Mouse (Mus musculus) liver, embryonic 14.5 days (tissue): ENCODE results near the gene Hnrnpa2b1. TPM values are rescaled to one million over a fixed set of nuclear protein-coding genes. Genes with fewer than 3 reads are reported as not detected.

Experiments used
- ATAC-seq: fragments of 200-750 bp; cut with Nextera tagmentation; 2 replicates; pipeline ENCODE4 v1.8.0; 2017; ENCODE audit warnings: moderate number of reproducible peaks, mild to moderate bottlenecking, moderate library complexity; ENCODE audit not compliant: insufficient read depth
- DNase-seq, 3 experiments: peaks; one replicate each; pipeline ENCODE4 v3.0.0-alpha.2; 2012 to 2013; ENCODE audit warnings: low read depth in 3 of 3, low spot score in 3 of 3
- H3K27ac ChIP-seq: fragments of 300-500 bp; sonication (generic); 2 replicates; pipeline ENCODE4 v1.5.1; 2014; ENCODE audit warnings: moderate library complexity, mild to moderate bottlenecking, control low read depth, inconsistent platforms
- H3K27me3 ChIP-seq: fragments of 300-500 bp; sonication (generic); 2 replicates; pipeline ENCODE4 v1.6.1; 2014; ENCODE audit warnings: mild to moderate bottlenecking, low read length, moderate library complexity; ENCODE audit not compliant: control insufficient read depth, insufficient read depth
- H3K36me3 ChIP-seq: fragments of 300-500 bp; sonication (generic); replicated peaks from 2 replicates; pipeline ENCODE4 v1.6.1; 2014; ENCODE audit warnings: low read depth; ENCODE audit not compliant: control insufficient read depth, insufficient read depth
- H3K4me1 ChIP-seq, 2 experiments: fragments of 200-500 bp in 1 of 2; fragments of 300-500 bp in 1 of 2; sonication (generic) in 1 of 2; replicated peaks; 2 replicates each; pipeline ENCODE4 v1.6.1; 2012 to 2014; ENCODE audit warnings: antibody characterized with exemption in 1 of 2, inconsistent platforms in 1 of 2, low read length in 1 of 2; ENCODE audit not compliant: control insufficient read depth in 2 of 2, insufficient read depth in 2 of 2
- H3K4me2 ChIP-seq: fragments of 300-500 bp; sonication (generic); 2 replicates; pipeline ENCODE4 v1.6.1; 2014; ENCODE audit warnings: low read depth, mild to moderate bottlenecking, control low read depth, moderate library complexity
- H3K4me3 ChIP-seq, 2 experiments: fragments of 200-500 bp in 1 of 2; fragments of 300-500 bp in 1 of 2; sonication (generic) in 1 of 2; 2 replicates each; pipeline ENCODE4 v1.5.1; 2012 to 2014; ENCODE audit warnings: low read depth in 2 of 2, low read length in 2 of 2, mild to moderate bottlenecking in 2 of 2, control low read depth in 1 of 2, inconsistent platforms in 1 of 2, moderate library complexity in 1 of 2; ENCODE audit not compliant: insufficient read depth in 1 of 2
- H3K9ac ChIP-seq: fragments of 300-500 bp; sonication (generic); replicated peaks from 2 replicates; pipeline ENCODE4 v1.6.1; 2014; ENCODE audit warnings: mild to moderate bottlenecking, control low read depth, moderate library complexity
- H3K9me3 ChIP-seq: fragments of 300-500 bp; sonication (generic); 2 replicates; pipeline ENCODE4 v1.6.1; 2016; ENCODE audit warnings: low read length, mixed read lengths; ENCODE audit not compliant: control insufficient read depth
- CTCF ChIP-seq: IDR thresholded peaks from 2 replicates; pipeline ENCODE4 v1.5.1; 2016; ENCODE audit warnings: antibody characterized with exemption, low read depth, control low read depth
- EP300 ChIP-seq: IDR thresholded peaks from 2 replicates; pipeline ENCODE4 v1.6.1; 2016; ENCODE audit warnings: antibody characterized with exemption, low read depth
- WGBS: fragments of 180-500 bp; shearing (Covaris S2); extraction: QIAGEN DNeasy Blood & Tissue Kit; methylation state at CpG from one replicate; pipeline ENCODE4 v1.1.7; 2014; ENCODE audit not compliant: insufficient replicate concordance; 5-methylcytosine and 5-hydroxymethylcytosine counted together
- polyA plus RNA-seq, 2 experiments: library from polyadenylated mRNA; depleted of rRNA in 1 of 2; stranded (reverse) in 1 of 2; unstranded in 1 of 2; fragments of >200 nt; fragmentation: Nextera tagmentation in 1 of 2; extraction: Ambion mirVana in 1 of 2; gene quantifications; 2 replicates each; pipeline versions ENCODE4 v1.2.1 to v1.2.3; 2012 to 2014

Hnrnpa2b1 gene
- polyA plus RNA-seq, 2 experiments, result 462 to 684 TPM

DNA sequence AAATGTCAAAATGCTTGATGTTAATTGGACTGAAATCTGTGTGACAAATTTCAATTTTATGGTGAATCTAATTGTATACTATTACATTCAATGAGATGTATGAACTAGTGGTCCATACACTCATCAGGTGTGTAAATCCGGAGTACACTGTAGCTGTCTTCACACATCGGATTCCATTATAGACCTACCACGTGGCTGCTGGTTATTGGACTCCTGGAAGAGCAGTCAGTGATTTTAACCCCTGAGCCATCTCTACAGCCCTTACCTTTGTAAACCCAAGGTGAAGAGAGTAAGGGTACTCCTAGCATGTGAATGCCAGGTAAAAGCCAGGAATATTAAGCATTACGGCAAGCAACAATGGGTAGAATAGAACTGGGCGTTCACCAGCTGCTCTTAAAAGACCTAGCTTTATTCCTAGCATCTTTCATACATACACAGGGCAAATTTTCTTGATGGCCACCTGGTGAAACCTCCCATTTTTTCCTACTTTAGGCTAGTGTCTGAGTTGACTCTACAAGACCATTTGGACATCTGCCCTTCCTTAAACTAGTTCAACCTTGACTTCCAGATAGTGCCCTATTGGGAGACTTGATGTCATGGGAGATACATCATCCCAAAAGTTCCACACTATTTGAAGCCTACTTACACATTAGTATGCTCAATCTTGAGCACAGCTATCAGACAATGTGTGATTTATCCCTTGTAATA, 10.2 kb downstream of the Hnrnpa2b1 start:
- H3K9ac ChIP-seq, result no peak overlapping the region
- no peak overlapping the region for H3K4me2 ChIP-seq
- peak; percentile 38; the same call in 1 of the 2 replicates for ATAC-seq
- no peaks in the 10 kb centered on the region for H3K9me3 ChIP-seq
- peaks cover 0 to 4% of the 10 kb centered on the region in 2 experiments; a peak in 1 of 4 replicates for H3K4me1 ChIP-seq
- no peak for TF ChIP-seq EP300
- no peak for TF ChIP-seq CTCF
- no peak overlapping the region for H3K27ac ChIP-seq
- peaks cover 57% of the 10 kb centered on the region for H3K36me3 ChIP-seq
- 51% methylated on average over 5 of the region's 5 CpGs for WGBS
- DNase-seq, result no peak
- no peaks in the 10 kb centered on the region for H3K27me3 ChIP-seq
- no peak overlapping the region for H3K4me3 ChIP-seq

DNA sequence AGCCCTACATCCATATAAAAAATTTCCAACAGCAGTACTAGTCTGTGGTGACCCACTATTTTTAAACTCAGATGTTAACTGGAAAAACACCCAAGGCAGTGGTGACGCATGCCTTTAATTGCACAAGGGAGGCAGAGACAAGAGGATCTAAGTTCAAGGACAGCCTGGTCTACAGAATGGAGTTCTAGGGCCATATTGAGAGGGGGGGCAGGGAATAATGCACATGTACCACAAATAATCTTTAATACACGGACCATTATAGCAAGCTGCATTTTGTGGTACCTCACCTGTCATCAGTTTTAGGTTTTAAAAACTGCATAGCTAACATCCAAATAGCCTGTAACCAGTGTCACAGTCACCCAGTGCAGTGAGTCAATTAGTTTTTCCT, 10.8 kb downstream of the Hnrnpa2b1 start:
- peaks cover 52% of the 10 kb centered on the region for H3K36me3 ChIP-seq
- no peak overlapping the region for H3K27ac ChIP-seq
- no peak for DNase-seq
- no peaks in the 10 kb centered on the region for H3K9me3 ChIP-seq
- peaks cover 0 to 4% of the 10 kb centered on the region in 2 experiments; a peak in 1 of 4 replicates for H3K4me1 ChIP-seq
- no peak overlapping the region for H3K4me2 ChIP-seq
- TF ChIP-seq CTCF, result no peak
- no peak for TF ChIP-seq EP300
- H3K27me3 ChIP-seq, result no peaks in the 10 kb centered on the region
- H3K9ac ChIP-seq, result no peak overlapping the region
- H3K4me3 ChIP-seq, result no peak overlapping the region
- peak; percentile 17; the same call in 1 of the 2 replicates for ATAC-seq
- WGBS, result 26% methylated on average over 2 of the region's 2 CpGs

- TF ChIP-seq CTCF (no peak), EP300 (no peak)
- Histone ChIP-seq H3K27me3 (no peaks in the 10 kb centered on the region), H3K27ac (no peak overlapping the region), H3K36me3 (peaks cover 42% of the 10 kb centered on the region), H3K4me2 (no peak overlapping the region), H3K9me3 (no peaks in the 10 kb centered on the region), H3K4me3 (no peak overlapping the region), H3K4me1 (peaks cover 0 to 4% of the 10 kb centered on the region in 2 experiments; a peak in 1 of 4 replicates), H3K9ac (no peak overlapping the region)
- 60% methylated on average over 8 of the region's 8 CpGs for WGBS
- ATAC-seq (no peak), DNase-seq (no peak)
Measured at GRCm38 (mm10) chr6:51457770-51458387, 11.8 kb downstream of the Hnrnpa2b1 start.

DNA sequence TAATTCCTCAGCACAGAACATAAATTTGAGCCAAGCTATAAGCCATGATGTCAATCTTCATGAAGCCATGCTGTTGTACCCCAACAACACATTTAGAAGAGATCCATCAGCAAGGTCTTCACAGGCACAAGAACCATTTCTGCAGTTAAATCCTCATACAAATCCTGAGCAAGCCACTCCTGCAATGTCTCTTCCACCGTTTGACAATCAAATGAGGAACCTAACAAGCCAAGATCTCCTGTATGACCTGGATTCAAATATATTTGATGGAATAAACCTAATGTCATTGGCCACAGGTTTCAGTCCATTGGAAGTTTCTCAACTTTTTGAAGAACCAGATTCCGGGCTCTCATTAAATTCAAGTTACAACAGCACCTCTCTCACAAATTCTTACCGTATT, 12.4 kb downstream of the Hnrnpa2b1 start:
- Histone ChIP-seq H3K36me3 (peaks cover 38% of the 10 kb centered on the region), H3K4me3 (no peak overlapping the region), H3K27me3 (no peaks in the 10 kb centered on the region), H3K9me3 (no peaks in the 10 kb centered on the region), H3K4me2 (no peak overlapping the region), H3K27ac (no peak overlapping the region; the same call in 1 of the 2 replicates), H3K9ac (no peak overlapping the region), H3K4me1 (peaks cover 0 to 4% of the 10 kb centered on the region in 2 experiments; a peak in 1 of 4 replicates)
- no peak for ATAC-seq
- WGBS, result 58% methylated on average over 3 of the region's 3 CpGs
- DNase-seq, result no peak
- TF ChIP-seq CTCF, result no peak
- no peak for TF ChIP-seq EP300

- DNase-seq (no peak), ATAC-seq (no peak)
- H3K4me1 ChIP-seq, result peaks cover 0 to 4% of the 10 kb centered on the region in 2 experiments; a peak in 1 of 4 replicates
- WGBS, result 69% methylated on average over 1 of the region's 1 CpGs
- H3K36me3 ChIP-seq, result peaks cover 29% of the 10 kb centered on the region
- H3K9me3 ChIP-seq, result no peaks in the 10 kb centered on the region
- H3K27me3 ChIP-seq, result no peaks in the 10 kb centered on the region
- no peak overlapping the region for H3K27ac ChIP-seq
- no peak overlapping the region for H3K4me3 ChIP-seq
- H3K9ac ChIP-seq, result no peak overlapping the region
- no peak overlapping the region for H3K4me2 ChIP-seq
- TF ChIP-seq EP300 (no peak), CTCF (no peak)
Measured at GRCm38 (mm10) chr6:51456198-51456597, 13.5 kb downstream of the Hnrnpa2b1 start.
